In the genomic region with DNA sequence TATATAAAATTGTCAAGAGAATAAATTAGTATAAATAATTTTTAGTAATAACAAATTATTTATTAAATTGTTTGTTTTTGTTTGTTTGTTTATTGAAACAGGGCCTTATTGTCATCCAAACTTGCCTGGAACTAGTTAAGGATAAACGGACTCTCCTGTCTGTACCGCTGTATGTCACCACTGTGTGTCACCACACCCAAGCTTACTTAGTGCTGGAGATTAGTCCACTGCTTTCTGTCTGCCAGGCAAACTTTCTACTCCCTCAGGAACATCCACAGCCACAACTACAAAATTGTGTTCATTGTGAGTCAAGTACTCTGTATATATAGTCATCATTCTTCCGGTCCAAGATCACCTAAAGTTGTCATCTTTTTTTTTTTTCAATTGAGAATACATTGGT, we compare ENCODE assay signal across 27 mouse cellular contexts.
DNase-seq lines count a peak whose midpoint lies in the region; ATAC-seq and TF ChIP-seq lines count a peak whose summit lies in the region.
"Had no signal": no experiment of that assay in that cellular context is flagged by ENCODE, and none has a peak within 500 bp of the region (broad histone marks: within the 10 kb centered on the region; RNA-seq: fewer than 3 reads in every experiment).

No protein-coding gene starts in this region.

- WGBS in forebrain, embryonic 11.5 days = 87% methylated on average over 3 of the region's 3 CpGs
- WGBS in forebrain, embryonic 13.5 days = 88% methylated on average over 3 of the region's 3 CpGs
- 78% methylated on average over 3 of the region's 3 CpGs for WGBS in intestine, postnatal 0 days
- WGBS in intestine, embryonic 15.5 days = 78% methylated on average over 3 of the region's 3 CpGs
- 84% methylated on average over 3 of the region's 3 CpGs for WGBS in embryonic facial prominence, embryonic 10.5 days

- no peaks in the 10 kb centered on the region for H3K36me3 ChIP-seq in forebrain, embryonic 11.5 days (ENCODE audit: control insufficient read depth, insufficient read depth, low read length)
- no peaks in the 10 kb centered on the region for H3K36me3 ChIP-seq in forebrain, embryonic 13.5 days (ENCODE audit: poor library complexity, severe bottlenecking)
- H3K36me3 ChIP-seq in intestine, postnatal 0 days (ENCODE audit: control insufficient read depth, insufficient read depth) = no peaks in the 10 kb centered on the region
- no peaks in the 10 kb centered on the region for H3K36me3 ChIP-seq in intestine, embryonic 15.5 days
- no peaks in the 10 kb centered on the region for H3K36me3 ChIP-seq in embryonic facial prominence, embryonic 10.5 days (replicated peaks)
- H3K36me3 ChIP-seq: embryonic facial prominence, embryonic 12.5 days; forebrain, embryonic 12.5 days; hindbrain, embryonic 15.5 days; midbrain, embryonic 15.5 days; neural tube, embryonic 13.5 days had no signal

- no peaks in the 10 kb centered on the region for H3K9me3 ChIP-seq in forebrain, embryonic 11.5 days (ENCODE audit: control insufficient read depth, low read length)
- no peaks in the 10 kb centered on the region for H3K9me3 ChIP-seq in forebrain, embryonic 13.5 days (replicated peaks)
- no peaks in the 10 kb centered on the region for H3K9me3 ChIP-seq in intestine, postnatal 0 days (ENCODE audit: control insufficient read depth)
- H3K9me3 ChIP-seq in intestine, embryonic 15.5 days = no peaks in the 10 kb centered on the region
- H3K9me3 ChIP-seq in embryonic facial prominence, embryonic 10.5 days = no peaks in the 10 kb centered on the region
- H3K9me3 ChIP-seq: embryonic facial prominence, embryonic 12.5 days; forebrain, embryonic 12.5 days; hindbrain, embryonic 15.5 days; midbrain, embryonic 15.5 days; neural tube, embryonic 13.5 days had no signal

- no peaks in the 10 kb centered on the region for H3K27me3 ChIP-seq in forebrain, embryonic 11.5 days (ENCODE audit: control insufficient read depth, insufficient read depth, low read length)
- H3K27me3 ChIP-seq in forebrain, embryonic 13.5 days = no peaks in the 10 kb centered on the region
- H3K27me3 ChIP-seq in intestine, postnatal 0 days (replicated peaks; ENCODE audit: control insufficient read depth, insufficient read depth, low read length) = no peaks in the 10 kb centered on the region
- H3K27me3 ChIP-seq in intestine, embryonic 15.5 days (replicated peaks) = no peaks in the 10 kb centered on the region
- no peaks in the 10 kb centered on the region for H3K27me3 ChIP-seq in embryonic facial prominence, embryonic 10.5 days (replicated peaks; ENCODE audit: low read depth, poor library complexity, severe bottlenecking)
- H3K27me3 ChIP-seq: embryonic facial prominence, embryonic 12.5 days; forebrain, embryonic 12.5 days; hindbrain, embryonic 15.5 days; midbrain, embryonic 15.5 days; neural tube, embryonic 13.5 days had no signal

- no peak overlapping the region for H3K4me2 ChIP-seq in forebrain, embryonic 11.5 days (ENCODE audit: low read depth, low read length, severe bottlenecking)
- no peak overlapping the region for H3K4me2 ChIP-seq in forebrain, embryonic 13.5 days
- H3K4me2 ChIP-seq in intestine, postnatal 0 days (replicated peaks; ENCODE audit: low read depth) = no peak overlapping the region
- no peak overlapping the region for H3K4me2 ChIP-seq in intestine, embryonic 15.5 days (replicated peaks)
- H3K4me2 ChIP-seq: embryonic facial prominence, embryonic 12.5 days; forebrain, embryonic 12.5 days; hindbrain, embryonic 15.5 days; liver, embryonic 11.5 days; midbrain, embryonic 15.5 days; neural tube, embryonic 13.5 days had no signal

- 0 out of 2 replicates have a peak, but pooled peaks have one; percentile 32 for ATAC-seq in forebrain, embryonic 11.5 days (replicated peaks; ENCODE audit: low FRiP score)
- ATAC-seq in forebrain, embryonic 13.5 days = no peak
- no peak for ATAC-seq in intestine, postnatal 0 days
- no peak for ATAC-seq in intestine, embryonic 15.5 days
- ATAC-seq in granulocyte monocyte progenitor cell, adult 5-6 weeks (replicated peaks; ENCODE audit: poor library complexity, severe bottlenecking) = 0 out of 2 replicates have a peak, but pooled peaks have one; percentile 30
- ATAC-seq: midbrain, embryonic 15.5 days had no signal

- no peak for DNase-seq in forebrain, embryonic 11.5 days (ENCODE audit: low spot score)
- peak; percentile 65 for DNase-seq in 416B (ENCODE audit: low read depth)
- no peak for DNase-seq in spleen, postnatal 36 days (ENCODE audit: low spot score in 2 of 2)
- no peak for DNase-seq in embryonic facial prominence, embryonic 10.5 days (ENCODE audit: low spot score)
- DNase-seq: adrenal gland, adult 2 months; cerebellum, adult 11 months; cerebellum, adult 9-11 months; heart, postnatal 4 days; kidney, adult 18-20 months; kidney, postnatal 10 days; lung, adult 18-20 months; lung, postnatal 36 days; retina, postnatal 1 day; right cerebral cortex, postnatal 25 days; spleen, adult 18-20 months; thymus, postnatal 25 days had no signal

- no peak overlapping the region for H3K9ac ChIP-seq in forebrain, embryonic 11.5 days (ENCODE audit: low read length)
- H3K9ac ChIP-seq in forebrain, embryonic 13.5 days = no peak overlapping the region
- H3K9ac ChIP-seq in intestine, postnatal 0 days (ENCODE audit: low read depth, low read length) = no peak overlapping the region
- H3K9ac ChIP-seq in intestine, embryonic 15.5 days = no peak overlapping the region
- H3K9ac ChIP-seq: embryonic facial prominence, embryonic 12.5 days; forebrain, embryonic 12.5 days; hindbrain, embryonic 15.5 days; midbrain, embryonic 15.5 days; neural tube, embryonic 13.5 days had no signal

- 0 out of 2 replicates have a peak, but pooled peaks have one; percentile 19 for TF ChIP-seq CTCF in intestine, postnatal 0 days (IDR thresholded peaks at IDR 0.05; ENCODE audit: low read depth)

- H3K27ac ChIP-seq in forebrain, embryonic 11.5 days (ENCODE audit: low read depth, low read length) = no peak overlapping the region
- no peak overlapping the region for H3K27ac ChIP-seq in forebrain, embryonic 13.5 days
- no peak overlapping the region for H3K27ac ChIP-seq in intestine, postnatal 0 days (ENCODE audit: low read depth, low read length)
- H3K27ac ChIP-seq in intestine, embryonic 15.5 days = no peak overlapping the region
- no peak overlapping the region for H3K27ac ChIP-seq in embryonic facial prominence, embryonic 10.5 days (replicated peaks)
- H3K27ac ChIP-seq: embryonic facial prominence, embryonic 12.5 days; forebrain, embryonic 12.5 days; hindbrain, embryonic 15.5 days; midbrain, embryonic 15.5 days; neural tube, embryonic 13.5 days had no signal

- H3K4me1 ChIP-seq in forebrain, embryonic 11.5 days (replicated peaks; ENCODE audit: control insufficient read depth, insufficient read depth, low read length) = no peaks in the 10 kb centered on the region
- no peaks in the 10 kb centered on the region for H3K4me1 ChIP-seq in forebrain, embryonic 13.5 days
- H3K4me1 ChIP-seq in intestine, postnatal 0 days (replicated peaks; ENCODE audit: control insufficient read depth, insufficient read depth, low read length) = no peaks in the 10 kb centered on the region
- no peaks in the 10 kb centered on the region for H3K4me1 ChIP-seq in intestine, embryonic 15.5 days (replicated peaks)
- no peaks in the 10 kb centered on the region for H3K4me1 ChIP-seq in embryonic facial prominence, embryonic 10.5 days
- H3K4me1 ChIP-seq: embryonic facial prominence, embryonic 12.5 days; forebrain, embryonic 12.5 days; hindbrain, embryonic 15.5 days; midbrain, embryonic 15.5 days; neural tube, embryonic 13.5 days had no signal

- H3K4me3 ChIP-seq in forebrain, embryonic 11.5 days (ENCODE audit: low read depth, low read length) = no peak overlapping the region
- H3K4me3 ChIP-seq in forebrain, embryonic 13.5 days = no peak overlapping the region
- no peak overlapping the region for H3K4me3 ChIP-seq in intestine, postnatal 0 days (ENCODE audit: low read depth, low read length)
- H3K4me3 ChIP-seq in intestine, embryonic 15.5 days (replicated peaks) = no peak overlapping the region
- H3K4me3 ChIP-seq in embryonic facial prominence, embryonic 10.5 days = no peak overlapping the region
- H3K4me3 ChIP-seq: embryonic facial prominence, embryonic 12.5 days; forebrain, embryonic 12.5 days; hindbrain, embryonic 15.5 days; midbrain, embryonic 15.5 days; myocyte; neural tube, embryonic 13.5 days had no signal

Comparison
In these comparisons a context has a peak if more than half of its experiments do, and no peak if none do; other contexts are left out.
1. ATAC-seq: peak in forebrain, embryonic 11.5 days (single experiment) and granulocyte monocyte progenitor cell, adult 5-6 weeks (single experiment); none in forebrain, embryonic 13.5 days (single experiment), intestine, postnatal 0 days (single experiment) and intestine, embryonic 15.5 days (single experiment).